Mouse (Mus musculus) kidney, adult 11 months (tissue): Measurements from ENCODE around the gene C1qtnf12.
A peak's percentile ranks its signal among the peaks of the same experiment; 100 is the strongest.

Source experiments
- DNase-seq: peaks from one replicate; pipeline ENCODE4 v3.0.0; 2022

The C1qtnf12 gene

DNA sequence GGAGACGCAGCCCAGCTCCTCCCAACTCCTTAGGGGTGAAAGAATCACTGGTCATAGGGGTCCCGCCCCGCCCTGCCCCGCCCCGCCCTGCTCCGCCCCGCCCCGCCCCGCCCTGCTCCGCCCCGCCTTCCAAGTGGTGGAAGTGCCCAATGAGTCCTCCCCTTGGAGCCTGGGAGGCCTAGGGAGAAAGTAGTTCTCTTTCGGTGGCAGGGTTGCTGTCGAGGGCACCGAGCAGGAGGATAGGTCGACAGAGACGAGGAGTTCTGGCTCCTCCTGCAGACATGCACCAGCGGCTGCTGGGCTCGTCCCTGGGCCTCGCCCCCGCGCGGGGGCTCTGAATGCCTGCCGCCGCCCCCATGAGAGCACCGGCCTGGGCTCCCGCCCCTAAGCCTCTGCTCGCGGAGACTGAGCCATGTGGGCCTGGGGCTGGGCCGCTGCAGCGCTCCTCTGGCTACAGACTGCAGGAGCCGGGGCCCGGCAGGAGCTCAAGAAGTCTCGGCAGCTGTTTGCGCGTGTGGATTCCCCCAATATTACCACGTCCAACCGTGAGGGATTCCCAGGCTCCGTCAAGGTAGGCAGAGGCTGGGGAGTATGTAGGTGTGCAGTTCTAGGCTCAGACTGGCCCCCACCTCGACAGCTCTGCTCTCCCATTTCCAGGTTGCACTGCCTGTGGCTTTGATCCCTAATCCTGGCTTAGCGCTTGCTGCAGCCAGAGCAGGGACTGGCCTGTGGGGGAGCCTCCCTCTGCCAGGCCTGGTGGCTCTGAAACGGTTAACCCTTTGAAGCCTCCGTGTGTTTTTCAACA lies at the start of gene C1qtnf12:
Gene C1qtnf12 (plus strand): TSS at position 152 of the 805 bp plus-strand sequence.
- peak; percentile 73 for DNase-seq

DNA sequence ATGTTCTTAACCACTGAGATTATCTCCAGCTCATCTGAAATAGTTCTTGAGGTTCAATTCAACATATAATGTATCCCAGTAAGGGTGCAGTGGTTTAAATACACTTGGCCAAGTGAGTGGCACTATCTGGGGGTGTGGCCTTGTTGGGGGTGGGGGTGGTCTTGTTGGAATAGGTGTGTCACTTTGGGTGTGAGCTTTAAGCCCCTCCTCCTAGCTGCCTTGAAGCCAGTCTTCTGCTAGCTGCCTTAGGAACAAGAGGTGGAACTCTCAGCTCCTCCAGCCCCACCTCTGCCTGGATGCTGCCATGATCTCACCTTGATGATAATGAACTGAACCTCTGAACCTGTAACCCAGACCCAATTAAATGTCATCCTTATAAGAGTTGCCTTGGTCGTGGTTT lies 30.1 kb upstream of the C1qtnf12 start:
- no peak for DNase-seq

DNA sequence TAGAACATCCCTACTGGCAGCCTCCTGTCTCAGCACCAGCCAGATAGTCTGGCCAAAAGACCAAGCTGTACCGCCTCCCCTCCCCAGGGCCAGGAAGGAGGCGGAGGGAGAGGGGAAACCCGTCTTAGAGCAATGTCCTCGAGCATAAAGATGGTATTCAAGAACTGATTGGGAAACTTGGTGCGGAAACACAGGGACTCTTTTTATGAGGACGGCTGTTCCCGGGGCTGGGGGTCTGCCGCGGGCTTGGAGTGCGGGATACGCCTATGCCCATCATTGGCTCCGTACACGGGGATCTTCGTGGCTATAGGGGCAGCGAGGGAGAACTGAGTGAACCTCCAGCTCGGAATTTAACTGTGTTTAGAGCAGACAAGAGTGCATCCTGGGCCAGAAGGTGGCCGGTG lies 19.1 kb upstream of the C1qtnf12 start:
- no peak for DNase-seq

DNA sequence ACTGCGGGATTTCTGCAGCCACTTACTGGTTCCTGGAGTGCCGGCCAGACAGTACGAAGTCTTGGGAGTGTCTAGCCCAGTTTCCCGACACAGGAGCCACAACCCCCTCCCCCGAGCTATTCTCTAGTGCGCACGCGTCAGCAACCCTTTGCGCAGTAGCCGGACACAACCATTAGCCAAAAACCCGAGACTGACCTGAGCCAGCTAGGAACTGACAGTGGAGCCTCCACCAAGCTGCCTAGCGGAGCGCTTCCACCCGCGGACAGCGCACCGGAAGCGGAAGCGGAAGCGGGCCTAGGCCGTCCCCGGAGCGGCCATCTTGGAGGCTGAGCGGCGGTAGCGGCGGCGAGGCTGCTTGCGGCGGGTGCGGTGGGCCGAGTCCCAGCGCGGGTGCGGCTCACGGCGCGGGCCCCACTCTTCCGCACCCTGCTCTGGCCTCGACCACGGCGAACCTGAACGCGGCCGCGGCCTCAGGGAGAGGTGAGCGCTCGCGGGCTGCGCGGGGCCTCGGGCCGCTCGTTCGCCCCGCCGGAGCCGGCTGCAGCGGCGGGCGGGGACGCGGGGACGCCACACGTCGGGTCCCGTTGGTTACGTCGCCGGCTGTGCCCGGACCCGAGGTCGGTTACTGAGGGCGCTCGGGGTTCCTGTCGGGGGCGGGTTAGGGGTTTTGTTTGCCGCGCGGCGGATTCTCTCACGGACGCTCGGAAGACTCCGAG lies 18.4 kb upstream of the C1qtnf12 start, which contains the start of gene Ube2j2:
Gene Ube2j2 (plus strand): TSS at position 298 of the 716 bp plus-strand sequence.
- DNase-seq = peak; percentile 95

DNA sequence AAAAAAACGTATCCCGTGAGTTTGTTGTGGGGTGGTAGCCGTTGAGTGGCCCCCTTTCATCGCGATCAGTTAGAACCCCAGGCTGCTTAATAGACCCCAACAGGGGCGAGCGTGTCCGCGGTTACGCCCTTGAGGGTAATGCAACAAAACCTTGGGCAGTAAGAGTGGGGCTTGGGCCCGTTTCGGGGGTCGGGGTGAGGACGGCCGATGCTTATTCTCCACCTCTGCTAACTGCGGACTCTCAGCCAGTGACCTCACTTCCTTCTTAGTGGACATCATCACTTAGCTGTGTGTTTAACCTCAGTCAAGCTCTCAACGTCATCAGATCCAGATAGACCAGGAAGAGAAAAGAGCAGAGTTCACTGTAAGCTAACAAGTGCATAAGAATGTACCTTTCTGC lies 17.8 kb upstream of the C1qtnf12 start:
- DNase-seq = no peak

DNA sequence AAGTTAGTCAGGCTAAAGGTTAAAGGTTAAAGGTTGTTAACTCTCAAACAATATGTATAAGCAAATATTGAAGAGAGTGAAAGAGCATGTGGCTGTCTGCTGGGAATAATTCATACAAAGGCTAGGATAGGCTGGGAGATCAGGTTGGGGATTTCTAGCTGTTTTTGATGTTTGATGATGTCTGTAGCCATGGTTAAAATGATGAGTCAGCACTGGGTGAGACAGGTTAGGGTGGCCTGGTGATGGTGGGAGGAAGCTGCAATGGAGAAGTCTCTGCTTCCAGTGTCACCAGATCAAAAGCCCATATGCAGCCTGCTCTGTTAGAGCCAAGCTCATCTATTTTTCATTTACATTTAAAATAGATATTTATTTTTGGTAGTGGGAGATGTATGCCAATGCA lies 15.0 kb upstream of the C1qtnf12 start:
- DNase-seq = no peak

DNA sequence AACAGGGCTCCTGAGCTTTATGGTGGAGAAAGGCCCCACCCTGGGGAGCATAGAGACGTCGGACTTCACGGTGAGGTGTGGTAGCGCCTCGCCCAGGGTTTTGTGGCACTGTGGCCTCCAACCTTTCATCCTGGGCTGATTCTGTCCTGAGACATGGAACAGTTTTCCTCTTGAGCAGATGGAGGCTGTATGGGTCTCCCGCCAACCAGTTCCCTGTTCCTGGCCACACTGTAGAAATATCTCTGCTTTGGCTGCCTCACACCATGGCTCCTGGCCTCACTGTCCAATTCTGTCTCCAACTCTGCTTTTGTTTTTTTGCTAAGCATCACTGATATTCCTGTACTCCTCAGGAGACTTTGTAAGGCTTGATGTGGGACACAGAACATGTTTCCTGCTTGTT lies 6.6 kb upstream of the C1qtnf12 start:
- no peak for DNase-seq

DNA sequence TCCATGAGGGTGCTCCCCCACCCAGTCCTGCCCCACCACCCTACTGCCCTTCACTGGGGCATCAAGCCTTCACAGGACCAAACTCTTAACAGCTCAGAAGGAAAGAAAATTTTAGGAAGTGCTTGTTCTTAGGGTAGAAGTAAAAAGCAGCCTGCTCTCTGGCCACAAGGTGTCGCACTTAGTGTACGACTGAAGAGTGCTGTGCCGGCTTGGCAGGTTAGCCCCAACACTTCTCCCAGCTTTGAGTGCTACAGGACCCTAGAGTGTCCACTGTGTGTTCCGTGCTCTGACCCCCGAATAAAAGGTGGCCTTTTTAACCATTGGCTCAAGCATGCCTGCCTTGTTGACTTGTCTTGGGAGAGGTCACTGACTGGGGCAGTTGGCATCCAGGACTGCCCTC lies 2.8 kb upstream of the C1qtnf12 start:
- DNase-seq = peak; percentile 71

DNA sequence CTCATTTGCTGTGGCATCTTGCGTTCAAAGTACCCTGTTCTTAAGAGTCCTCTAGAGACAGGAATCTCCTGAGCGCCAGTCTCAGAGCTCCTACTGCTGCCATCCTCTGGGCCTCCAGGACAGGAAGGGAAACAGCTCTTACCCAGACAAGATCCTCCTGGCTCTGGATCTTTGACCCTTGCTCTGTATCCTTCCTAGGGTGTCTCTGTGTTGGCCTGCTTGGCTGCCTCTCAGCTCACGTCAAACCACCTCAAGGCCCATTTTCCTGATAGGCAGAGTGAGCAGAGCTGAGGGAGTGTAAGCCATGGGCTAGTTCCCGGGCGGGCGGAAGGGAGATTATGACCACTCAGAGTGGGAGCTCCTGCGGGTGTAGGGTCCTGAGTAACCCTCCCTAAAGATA lies 988 bp downstream of the C1qtnf12 start:
- peak; percentile 62 for DNase-seq

DNA sequence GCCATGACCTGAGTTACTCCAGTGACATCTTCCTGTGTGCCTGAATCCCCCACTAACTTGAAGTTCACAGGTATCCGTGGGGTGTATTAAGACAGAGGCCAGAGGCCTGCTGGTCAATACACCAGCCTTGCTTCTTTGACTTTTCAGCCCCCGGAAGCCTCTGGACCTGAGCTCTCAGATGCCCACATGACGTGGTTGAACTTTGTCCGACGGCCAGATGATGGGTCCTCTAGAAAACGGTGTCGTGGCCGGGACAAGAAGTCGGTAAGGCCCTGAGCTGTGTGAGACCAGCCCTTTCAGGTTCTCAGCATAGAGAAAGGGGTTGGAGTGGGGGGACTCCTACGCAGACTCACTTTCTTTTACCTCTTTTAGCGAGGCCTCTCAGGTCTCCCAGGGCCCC lies 2.3 kb downstream of the C1qtnf12 start:
- peak; percentile 59 for DNase-seq

DNA sequence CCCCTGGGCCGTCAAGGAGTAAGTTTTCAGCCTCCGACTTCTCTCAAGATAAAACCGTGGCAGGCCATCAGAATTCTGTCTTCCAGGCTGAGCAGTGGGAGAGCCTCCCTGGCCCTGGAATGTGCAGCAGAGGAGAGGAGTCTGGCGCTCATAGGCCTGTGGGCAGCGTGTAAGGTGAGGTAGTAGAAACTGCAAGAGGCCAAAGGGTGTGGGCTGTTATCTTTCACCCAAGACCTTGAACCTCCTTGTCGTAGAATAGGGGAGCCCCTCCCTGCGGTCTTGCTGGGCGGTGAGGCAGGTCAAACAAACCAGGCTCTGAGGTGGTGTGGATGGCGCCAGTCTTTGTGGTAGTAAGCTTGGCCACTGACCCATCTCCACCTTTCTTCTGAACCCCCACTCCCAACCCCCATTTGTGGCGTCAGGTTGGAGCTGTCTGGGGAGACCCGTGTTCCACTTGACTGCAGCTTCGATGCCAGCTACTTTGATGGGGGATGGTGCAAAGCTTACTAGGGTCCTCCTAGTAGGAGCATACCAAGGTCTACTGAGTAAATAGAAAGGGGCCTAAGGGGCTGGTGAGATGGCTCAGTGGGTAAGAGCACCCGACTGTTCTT lies 7.0 kb downstream of the C1qtnf12 start:
- no peak for DNase-seq

DNA sequence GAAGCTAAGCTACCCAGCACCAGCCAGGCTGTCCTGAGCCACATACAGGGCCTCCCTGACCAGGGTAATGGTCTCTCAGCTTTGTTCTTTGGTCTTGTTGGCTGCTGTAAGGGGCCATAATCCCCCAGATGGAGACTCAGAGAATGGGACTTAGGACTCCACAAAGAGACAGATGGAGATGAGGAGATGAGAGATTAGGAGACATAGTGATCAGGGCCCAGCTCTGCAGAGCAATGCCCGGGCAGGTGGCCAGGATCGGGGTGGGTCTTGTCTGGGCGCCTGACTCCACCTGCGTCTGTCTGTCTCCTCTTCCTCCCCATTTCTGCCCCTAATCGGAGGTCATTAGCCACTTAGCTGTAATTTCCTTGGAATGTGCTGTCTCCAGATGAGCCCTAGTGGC lies 8.2 kb downstream of the C1qtnf12 start:
- DNase-seq = no peak

DNA sequence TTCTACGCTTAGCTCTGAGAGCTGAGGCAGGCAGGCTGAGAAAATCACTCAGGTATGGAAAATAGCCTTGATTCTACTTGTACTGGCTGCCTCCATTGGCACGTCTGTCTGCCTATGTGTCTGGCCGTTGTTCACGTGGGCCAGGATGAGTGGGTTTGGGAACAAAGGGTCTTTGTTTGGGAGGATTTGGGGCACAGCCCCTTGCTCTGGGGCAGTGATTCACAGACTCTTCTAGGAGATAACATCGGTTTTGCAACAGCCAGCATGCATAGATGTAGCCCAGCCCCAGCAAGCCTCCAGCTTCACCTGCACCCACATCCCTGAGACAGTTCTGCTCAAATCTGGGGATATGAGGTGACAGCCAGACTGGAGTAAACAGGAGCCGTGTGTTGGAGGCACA lies 10.5 kb downstream of the C1qtnf12 start:
- DNase-seq = no peak

DNA sequence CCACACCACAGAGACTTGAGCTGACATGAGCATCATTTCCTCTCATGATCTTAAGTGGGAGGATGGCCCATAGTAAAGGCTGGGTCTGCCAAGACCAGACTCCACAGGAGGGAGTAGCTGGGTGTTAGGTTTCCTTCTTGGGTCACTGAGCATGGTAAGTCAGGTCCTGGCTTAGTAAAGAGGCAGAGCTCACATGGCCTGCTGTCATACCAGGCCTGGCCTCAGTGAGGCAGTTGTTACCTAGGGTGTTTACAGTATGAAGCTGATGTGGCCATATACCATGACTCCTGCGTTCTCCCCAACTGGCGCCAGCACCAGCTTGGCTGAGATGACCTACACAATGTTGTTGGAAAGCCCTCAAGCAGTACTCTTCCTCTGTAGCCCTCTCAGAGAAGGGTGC lies 11.1 kb downstream of the C1qtnf12 start:
- no peak for DNase-seq

DNA sequence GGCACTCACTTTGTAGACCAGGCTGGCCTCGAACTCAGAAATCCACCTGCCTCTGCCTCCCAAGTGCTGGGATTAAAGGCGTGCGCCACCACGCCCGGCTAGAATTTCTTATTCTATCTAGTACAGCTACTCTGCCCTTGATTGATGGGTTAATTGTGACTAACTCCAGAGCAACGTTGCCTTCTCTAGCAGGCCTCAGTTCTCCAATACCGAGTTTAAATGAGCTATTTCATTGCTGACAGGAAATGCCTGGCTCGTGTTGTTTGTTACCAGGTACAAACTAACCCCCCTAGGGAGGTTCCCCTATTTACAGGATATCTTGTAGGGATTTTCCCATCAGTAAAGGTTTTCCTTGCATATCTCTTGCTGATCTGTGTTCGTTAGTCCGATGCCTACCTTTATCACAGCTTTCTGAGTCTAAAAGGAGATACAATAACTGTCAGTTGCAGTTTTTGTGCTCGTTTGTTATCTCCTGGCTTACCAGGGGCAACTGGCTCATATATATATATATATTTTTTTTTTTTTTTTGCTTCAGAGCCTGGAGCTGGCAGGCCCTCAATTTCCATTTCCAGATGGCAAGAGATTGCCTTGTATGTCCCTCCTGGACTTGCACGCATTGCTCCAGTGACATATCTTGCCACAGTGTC lies 19.4 kb downstream of the C1qtnf12 start:
- no peak for DNase-seq

DNA sequence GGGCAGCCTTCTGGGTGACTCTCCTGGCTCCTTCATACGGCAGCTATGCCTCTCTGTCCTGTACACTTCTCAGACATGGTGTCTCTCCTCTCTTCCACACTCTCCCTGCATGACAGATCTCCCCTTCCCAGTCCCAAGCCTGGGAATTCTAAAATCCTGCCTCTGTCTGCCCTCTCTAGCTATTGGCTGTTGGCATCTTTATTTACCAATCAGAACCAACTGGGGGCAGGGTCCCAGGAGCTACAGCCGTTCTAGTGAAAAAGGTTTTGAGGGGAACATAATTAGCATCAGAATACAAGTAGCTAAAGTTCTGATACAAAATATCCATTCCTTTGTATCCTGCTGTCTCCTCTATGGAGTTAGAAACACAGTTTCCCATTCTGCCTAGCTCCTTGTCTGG lies 21.7 kb downstream of the C1qtnf12 start:
- DNase-seq = no peak

DNA sequence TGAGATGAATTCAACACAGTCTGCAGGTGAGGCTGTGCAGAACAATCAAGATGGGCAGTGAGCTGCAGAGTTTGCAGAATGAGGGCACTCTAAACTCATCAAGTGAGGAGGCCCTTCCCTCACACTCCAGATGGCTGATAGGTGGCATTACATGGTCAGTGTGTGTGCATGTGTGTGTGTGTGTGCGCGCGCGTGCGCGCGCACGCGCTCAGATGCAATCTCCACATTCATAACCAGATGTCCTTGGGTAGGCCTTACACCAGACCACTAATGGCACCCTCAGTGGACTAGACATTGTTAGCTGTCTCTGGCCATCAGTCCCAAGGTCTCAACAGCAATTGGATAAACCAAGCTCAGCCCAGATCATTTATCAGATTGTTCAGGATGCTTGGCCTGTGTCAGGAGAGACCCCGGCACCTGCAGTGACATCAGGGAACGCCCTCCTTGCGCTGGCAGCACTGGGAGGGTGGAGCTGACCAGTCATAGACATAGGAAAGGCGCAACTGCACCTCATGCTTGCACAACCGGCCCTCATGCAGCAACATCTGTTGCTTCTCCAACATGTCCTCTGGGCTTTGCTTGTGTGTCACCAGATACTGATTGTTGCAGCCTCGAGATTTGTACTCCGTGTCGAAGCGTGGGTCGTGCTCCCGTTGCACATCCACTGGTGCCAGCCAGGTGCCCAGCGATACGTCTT lies 29.2 kb downstream of the C1qtnf12 start:
- DNase-seq = no peak

DNA sequence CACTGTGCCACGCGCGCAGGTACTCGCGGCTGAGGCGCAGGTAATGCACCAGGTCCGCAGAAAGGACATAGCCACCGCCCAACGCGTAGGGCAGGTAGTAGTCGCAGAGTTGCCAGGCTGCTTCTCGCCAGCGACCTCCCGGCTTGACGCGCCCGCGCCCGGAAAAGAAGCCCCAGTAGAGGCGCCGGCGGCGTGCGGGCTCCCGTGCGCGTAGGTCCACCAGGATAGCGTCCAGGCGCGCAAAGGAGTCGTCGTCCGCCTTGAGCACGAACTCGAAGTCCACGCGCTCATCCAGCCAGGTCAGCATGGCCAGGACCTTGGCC lies 29.8 kb downstream of the C1qtnf12 start:
- peak; percentile 51 for DNase-seq

DNA sequence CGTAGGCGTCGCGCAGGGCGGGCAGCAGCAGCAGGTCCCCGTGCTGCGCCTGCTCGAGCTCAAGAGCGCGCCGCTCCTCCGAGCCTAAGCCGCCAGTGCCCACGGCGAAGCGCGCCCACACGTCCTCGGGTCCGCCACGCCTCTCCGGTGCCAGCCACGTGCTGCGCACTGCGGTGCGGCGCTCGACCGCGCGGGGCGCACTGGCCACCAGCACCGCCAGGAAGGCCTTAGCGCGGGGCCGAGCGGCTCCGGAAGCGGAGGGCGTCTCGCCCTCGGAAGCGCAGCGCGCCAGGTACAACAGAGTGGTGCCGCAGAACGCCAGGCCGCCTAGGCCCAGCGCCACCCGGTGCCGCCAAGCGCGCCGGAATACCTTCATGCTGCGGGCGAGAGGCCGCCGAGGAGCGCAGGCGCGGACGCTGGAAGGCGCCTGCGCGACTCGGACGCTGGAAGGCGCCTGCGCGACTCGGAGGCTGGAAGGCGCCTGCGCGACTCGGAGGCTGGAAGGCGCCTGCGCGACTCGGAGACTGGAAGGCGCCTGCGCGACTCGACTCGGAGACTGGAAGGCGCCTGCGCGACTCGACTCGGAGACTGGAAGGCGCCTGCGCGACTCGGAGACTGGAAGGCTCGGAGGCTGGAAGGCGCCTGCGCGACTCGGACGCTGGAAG lies 30.3 kb downstream of the C1qtnf12 start, which contains the start of the genes B3galt6 and Sdf4:
Gene B3galt6 (minus strand): TSS at position 409 of the 665 bp plus-strand sequence.
Gene Sdf4 (plus strand): TSS at position 632 of the 665 bp plus-strand sequence.
- DNase-seq = peak; percentile 84

DNA sequence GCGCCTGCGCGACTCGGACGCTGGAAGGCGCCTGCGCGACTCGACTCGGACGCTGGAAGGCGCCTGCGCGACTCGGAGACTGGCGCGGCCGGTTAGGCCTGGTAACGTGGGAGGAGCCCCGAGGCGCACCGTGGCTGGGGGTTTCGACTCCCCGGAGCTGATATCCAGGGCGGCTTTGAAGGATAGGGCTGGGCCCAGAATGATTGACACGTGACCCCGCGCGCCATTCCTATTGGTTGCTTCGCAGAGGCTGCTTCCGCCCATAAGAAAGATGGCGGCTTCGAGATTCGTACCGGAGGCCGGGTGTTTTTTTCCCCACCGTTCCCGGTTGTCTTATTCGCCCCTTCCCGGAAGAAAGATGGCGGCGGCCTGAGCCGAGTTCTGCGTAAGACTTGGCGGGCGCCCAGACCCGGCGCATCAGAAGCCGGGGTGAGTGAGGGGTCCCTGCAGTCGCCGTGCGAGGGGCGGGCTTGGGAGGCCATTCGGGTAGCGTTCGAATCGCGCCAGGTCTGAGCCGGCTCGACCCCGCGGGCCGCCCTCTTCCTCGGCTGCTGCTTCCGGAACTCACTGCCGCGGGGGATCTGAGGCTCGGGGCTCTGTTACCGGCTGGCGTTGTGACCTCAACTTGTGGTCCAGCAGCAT lies 30.9 kb downstream of the C1qtnf12 start:
- peak; percentile 97 for DNase-seq

DNA sequence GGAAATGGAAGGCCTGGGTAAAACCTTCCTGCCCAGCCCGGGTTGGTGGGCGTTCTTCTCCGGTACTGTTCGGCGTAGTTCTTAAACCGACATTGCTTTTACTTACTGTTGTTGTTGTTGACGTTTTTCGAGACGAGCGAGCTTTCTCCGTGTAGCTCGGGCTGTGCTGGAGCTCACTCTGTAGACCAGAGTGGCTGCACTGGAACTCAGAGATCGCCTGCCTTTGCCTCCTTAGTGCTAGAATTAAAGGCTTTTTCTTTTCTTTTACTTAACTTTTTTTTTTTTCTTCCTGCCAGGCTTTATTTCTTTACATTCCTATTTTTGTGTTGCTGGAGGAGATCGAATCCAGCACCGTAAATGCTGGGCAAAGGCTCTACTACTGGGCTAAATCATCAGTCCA lies 31.5 kb downstream of the C1qtnf12 start:
- no peak for DNase-seq

DNA sequence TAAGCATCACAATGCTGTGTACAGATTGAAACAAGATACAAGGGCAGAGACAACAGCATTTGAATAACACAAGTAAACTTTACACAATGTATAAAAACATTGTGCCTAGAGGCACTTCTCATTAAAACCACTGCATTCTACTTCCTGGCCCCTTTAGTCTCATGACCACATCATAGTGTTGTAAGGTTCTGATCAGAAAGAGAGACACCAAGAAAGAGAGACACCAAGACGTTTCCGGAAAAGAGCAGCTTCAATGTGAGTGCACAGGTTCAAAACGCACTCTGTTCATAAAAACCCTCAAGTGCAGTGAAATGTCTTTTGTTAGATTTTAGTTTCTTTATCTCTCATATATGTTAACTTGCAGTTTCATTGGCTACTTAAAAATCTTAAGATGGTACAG lies 42.0 kb downstream of the C1qtnf12 start:
- DNase-seq = no peak
